Mouse (Mus musculus) mature B cell (primary cell): Measurements from ENCODE around the gene Suv39h2.

ENCODE experiments used
- in situ Hi-C: fragments of 300-500 bp; cut with MboI; formaldehyde crosslinking; loops from 2 replicates; pipeline ENCODE4 v1.14.3; 2019

The Suv39h2 gene

GRCm38 (mm10) chr2:3422548-3422947, 52.3 kb downstream of the Suv39h2 start, which contains the start of gene Meig1:
Gene Meig1 (minus strand): TSS chr2:3422648.
- in situ Hi-C loops: loop anchor here (10.0 kb wide), 1 partner anchor 88 kb away; the partner anchor contains the start of genes Acbd7 and Rpp38

- in situ Hi-C loops: loop anchor here (10.0 kb wide), 1 partner anchor 85 kb away; the partner anchor contains the start of genes Acbd7 and Rpp38
Observed at GRCm38 (mm10) chr2:3420157-3420556, 54.7 kb downstream of the Suv39h2 start.

- in situ Hi-C loops: no loop called here
Observed at GRCm38 (mm10) chr2:3418883-3419431, 55.9 kb downstream of the Suv39h2 start.

GRCm38 (mm10) chr2:3415676-3416075, 59.2 kb downstream of the Suv39h2 start:
- in situ Hi-C loops: no loop called here

GRCm38 (mm10) chr2:3414241-3414640, 60.6 kb downstream of the Suv39h2 start:
- in situ Hi-C loops: no loop called here

GRCm38 (mm10) chr2:3407756-3408155, 67.1 kb downstream of the Suv39h2 start:
- in situ Hi-C loops: no loop called here

- in situ Hi-C loops: no loop called here
Observed at GRCm38 (mm10) chr2:3405981-3406380, 68.8 kb downstream of the Suv39h2 start.
